Mouse (Mus musculus) embryonic facial prominence, embryonic 15.5 days (tissue): ENCODE measurements around the gene Prdm5. TPM values are rescaled to one million over a fixed set of nuclear protein-coding genes. Genes with fewer than 3 reads are reported as not detected.
A peak's percentile ranks its signal among the peaks of the same experiment; 100 is the strongest.

Experiments used
- ATAC-seq: fragments of 200-750 bp; cut with Nextera tagmentation; 2 replicates; pipeline ENCODE4 v1.8.0; 2017; ENCODE audit warnings: low read depth, moderate TSS enrichment; ENCODE audit not compliant: insufficient number of reproducible peaks, low FRiP score, low TSS enrichment
- H3K27ac ChIP-seq: fragments of 300-500 bp; sonication (generic); replicated peaks from 2 replicates; pipeline ENCODE4 v1.5.1; 2015; ENCODE audit warnings: mild to moderate bottlenecking, inconsistent platforms
- H3K27me3 ChIP-seq: fragments of 300-500 bp; sonication (generic); 2 replicates; pipeline ENCODE4 v1.6.1; 2015; ENCODE audit warnings: inconsistent platforms
- H3K36me3 ChIP-seq: fragments of 300-500 bp; sonication (generic); 2 replicates; pipeline ENCODE4 v1.6.1; 2015; ENCODE audit warnings: mild to moderate bottlenecking, inconsistent platforms
- H3K4me1 ChIP-seq: fragments of 300-500 bp; sonication (generic); 2 replicates; pipeline ENCODE4 v1.6.1; 2015; ENCODE audit warnings: inconsistent platforms
- H3K4me2 ChIP-seq: fragments of 300-500 bp; sonication (generic); replicated peaks from 2 replicates; pipeline ENCODE4 v1.6.1; 2015; ENCODE audit warnings: mild to moderate bottlenecking, inconsistent platforms
- H3K4me3 ChIP-seq: fragments of 300-500 bp; sonication (generic); replicated peaks from 2 replicates; pipeline ENCODE4 v1.5.1; 2015; ENCODE audit warnings: mild to moderate bottlenecking, inconsistent platforms
- H3K9ac ChIP-seq: fragments of 300-500 bp; sonication (generic); 2 replicates; pipeline ENCODE4 v1.6.1; 2015; ENCODE audit warnings: inconsistent platforms
- H3K9me3 ChIP-seq: fragments of 300-500 bp; sonication (generic); replicated peaks from 2 replicates; pipeline ENCODE4 v1.6.1; 2016; ENCODE audit warnings: inconsistent platforms
- WGBS: fragments of 180-500 bp; shearing (Covaris S2); methylation state at CpG from one replicate; pipeline ENCODE4 v1.1.7; 2015; 5-methylcytosine and 5-hydroxymethylcytosine counted together
- polyA plus RNA-seq: library from polyadenylated mRNA; unstranded; fragments of >200 nt; fragmentation: Nextera tagmentation; extraction: Ambion mirVana; gene quantifications from 2 replicates; pipeline ENCODE4 v1.2.1, GENCODE M21; 2015

The Prdm5 gene
- polyA plus RNA-seq, 1 experiment from 2014 or later: 21.7 TPM

DNA sequence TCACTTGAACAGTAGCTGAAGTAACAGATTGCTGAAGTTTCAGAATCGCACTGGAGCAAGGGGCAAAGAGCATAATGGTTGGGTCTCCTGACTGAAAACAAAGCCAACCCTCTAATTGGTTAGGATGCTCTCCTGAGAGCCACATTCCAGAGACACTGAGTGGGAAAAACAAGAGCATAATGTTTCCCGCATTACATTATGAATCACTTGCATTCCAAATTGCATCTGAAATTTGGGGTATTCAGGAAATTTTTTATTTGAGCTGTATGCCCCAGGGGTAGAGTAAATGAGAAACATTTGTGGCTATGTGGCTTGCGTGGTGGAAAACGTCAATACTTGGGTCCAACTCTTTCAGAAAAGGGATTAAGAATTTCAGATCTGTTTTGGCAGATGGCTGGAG, 55.2 kb downstream of the Prdm5 start:
- ATAC-seq: 0 out of 2 replicates have a peak, but pooled peaks have one; percentile 39

GRCm38 (mm10) chr6:65842579-65842978, 63.8 kb downstream of the Prdm5 start:
- no peak overlapping the region for H3K4me2 ChIP-seq
- H3K27me3 ChIP-seq: no peaks in the 10 kb centered on the region
- H3K9me3 ChIP-seq: no peaks in the 10 kb centered on the region
- no peaks in the 10 kb centered on the region for H3K4me1 ChIP-seq
- WGBS: 81% methylated on average over 4 of the region's 4 CpGs
- H3K4me3 ChIP-seq: no peak overlapping the region
- no peak for ATAC-seq
- H3K9ac ChIP-seq: no peak overlapping the region
- no peaks in the 10 kb centered on the region for H3K36me3 ChIP-seq
- no peak overlapping the region for H3K27ac ChIP-seq

More for the DNA sequence above, 55.2 kb downstream of the Prdm5 start:
- no peaks in the 10 kb centered on the region for H3K4me1 ChIP-seq
- H3K9ac ChIP-seq: no peak overlapping the region
- no peak overlapping the region for H3K4me3 ChIP-seq
- H3K36me3 ChIP-seq: peaks cover 16% of the 10 kb centered on the region; the same call in 1 of the 2 replicates
- no peaks in the 10 kb centered on the region for H3K9me3 ChIP-seq
- WGBS: 43% methylated on average over 4 of the region's 4 CpGs
- H3K27ac ChIP-seq: no peak overlapping the region
- no peak overlapping the region for H3K4me2 ChIP-seq
- H3K27me3 ChIP-seq: no peaks in the 10 kb centered on the region

GRCm38 (mm10) chr6:65849127-65849526, 70.3 kb downstream of the Prdm5 start:
- ATAC-seq: no peak
- no peaks in the 10 kb centered on the region for H3K27me3 ChIP-seq
- no peaks in the 10 kb centered on the region for H3K36me3 ChIP-seq
- no peak overlapping the region for H3K4me2 ChIP-seq
- H3K4me3 ChIP-seq: no peak overlapping the region
- H3K27ac ChIP-seq: no peak overlapping the region
- H3K4me1 ChIP-seq: peaks cover 10% of the 10 kb centered on the region
- H3K9me3 ChIP-seq: no peaks in the 10 kb centered on the region
- no peak overlapping the region for H3K9ac ChIP-seq
- WGBS: 24% methylated on average over 4 of the region's 4 CpGs

DNA sequence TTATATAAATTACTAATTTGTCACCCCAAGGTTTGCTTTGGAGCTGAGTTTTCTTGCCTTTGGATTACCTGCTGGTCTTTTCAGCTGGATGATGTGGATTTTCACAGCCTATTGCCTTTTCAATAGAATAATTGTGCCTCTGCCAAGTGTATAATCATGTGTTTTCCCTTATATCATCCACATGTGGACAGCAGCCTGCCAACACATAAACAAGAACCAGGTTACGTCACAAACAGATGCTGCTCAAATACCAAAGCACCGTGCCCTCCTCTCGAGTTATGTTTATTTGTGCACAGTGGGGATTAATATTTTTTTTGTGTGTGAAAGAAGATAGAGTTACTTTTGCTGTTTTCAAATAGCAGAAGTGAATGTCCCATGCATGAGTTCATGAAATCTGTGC, 70.9 kb downstream of the Prdm5 start:
- 24% methylated on average over 3 of the region's 3 CpGs for WGBS
- Histone ChIP-seq H3K4me1 (peaks cover 10% of the 10 kb centered on the region), H3K36me3 (no peaks in the 10 kb centered on the region), H3K9me3 (no peaks in the 10 kb centered on the region), H3K27me3 (no peaks in the 10 kb centered on the region), H3K4me3 (no peak overlapping the region), H3K27ac (no peak overlapping the region), H3K4me2 (no peak overlapping the region), H3K9ac (no peak overlapping the region)
- ATAC-seq: no peak

- Histone ChIP-seq H3K4me2 (no peak overlapping the region), H3K27ac (no peak overlapping the region), H3K9me3 (no peaks in the 10 kb centered on the region), H3K36me3 (no peaks in the 10 kb centered on the region), H3K27me3 (no peaks in the 10 kb centered on the region), H3K9ac (no peak overlapping the region), H3K4me1 (peaks cover 10% of the 10 kb centered on the region), H3K4me3 (no peak overlapping the region)
- no peak for ATAC-seq
- 77% methylated on average over 3 of the region's 3 CpGs for WGBS
These were observed 71.4 kb downstream of the Prdm5 start for GRCm38 (mm10) chr6:65850221-65850620.

GRCm38 (mm10) chr6:65854020-65854419, 75.2 kb downstream of the Prdm5 start:
- WGBS: 55% methylated on average over 3 of the region's 3 CpGs

GRCm38 (mm10) chr6:65854585-65854984, 75.8 kb downstream of the Prdm5 start:
- Histone ChIP-seq H3K27ac (no peak overlapping the region; the same call in 1 of the 2 replicates), H3K4me1 (0 out of 2 replicates have a peak, but pooled peaks cover 4% of the 10 kb centered on the region), H3K4me2 (no peak overlapping the region), H3K9ac (no peak overlapping the region), H3K36me3 (no peaks in the 10 kb centered on the region), H3K9me3 (no peaks in the 10 kb centered on the region), H3K4me3 (no peak overlapping the region), H3K27me3 (no peaks in the 10 kb centered on the region)
- ATAC-seq: no peak
- 64% methylated on average over 4 of the region's 4 CpGs for WGBS

More at GRCm38 (mm10) chr6:65854020-65854419, 75.2 kb downstream of the Prdm5 start:
- H3K9me3 ChIP-seq: no peaks in the 10 kb centered on the region
- no peaks in the 10 kb centered on the region for H3K36me3 ChIP-seq
- H3K4me1 ChIP-seq: peaks cover 7% of the 10 kb centered on the region
- no peaks in the 10 kb centered on the region for H3K27me3 ChIP-seq
- no peak overlapping the region for H3K9ac ChIP-seq
- no peak for ATAC-seq
- no peak overlapping the region for H3K4me3 ChIP-seq
- H3K27ac ChIP-seq: no peak overlapping the region
- no peak overlapping the region for H3K4me2 ChIP-seq

DNA sequence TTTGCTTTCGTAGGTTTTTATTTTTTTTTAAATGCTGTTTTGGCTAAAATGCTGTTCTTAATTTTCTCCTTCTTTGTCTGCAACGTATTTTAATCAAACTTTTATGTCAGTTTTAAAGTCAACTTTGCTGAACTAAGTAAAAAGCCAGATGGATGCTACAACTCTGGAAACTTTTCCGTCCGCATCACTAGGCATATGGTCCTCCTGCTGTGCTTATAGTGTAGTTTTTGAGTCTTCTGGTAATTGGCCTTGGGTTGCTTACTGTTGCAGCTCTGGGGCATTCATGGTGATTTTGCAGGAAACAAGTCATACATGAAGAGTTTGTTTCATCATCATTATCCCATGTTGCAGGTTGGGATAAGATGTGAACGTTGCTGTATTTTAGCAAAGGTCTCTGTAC, 81.8 kb downstream of the Prdm5 start:
- H3K4me3 ChIP-seq: no peak overlapping the region
- H3K27me3 ChIP-seq: no peaks in the 10 kb centered on the region
- 0 out of 2 replicates have a peak overlapping the region, but pooled peaks have one; percentile 17 for H3K27ac ChIP-seq
- no peak for ATAC-seq
- no peaks in the 10 kb centered on the region for H3K36me3 ChIP-seq
- WGBS: 55% methylated on average over 5 of the region's 5 CpGs
- H3K4me2 ChIP-seq: no peak overlapping the region
- peaks cover 3% of the 10 kb centered on the region; the same call in 1 of the 2 replicates for H3K4me1 ChIP-seq
- no peak overlapping the region for H3K9ac ChIP-seq
- no peaks in the 10 kb centered on the region for H3K9me3 ChIP-seq

GRCm38 (mm10) chr6:65862836-65863235, 84.0 kb downstream of the Prdm5 start:
- ATAC-seq: no peak

GRCm38 (mm10) chr6:65864233-65864632, 85.4 kb downstream of the Prdm5 start:
- Histone ChIP-seq H3K9ac (no peak overlapping the region), H3K4me1 (peaks cover 3% of the 10 kb centered on the region; the same call in 1 of the 2 replicates), H3K4me2 (no peak overlapping the region), H3K4me3 (no peak overlapping the region), H3K27me3 (no peaks in the 10 kb centered on the region), H3K36me3 (no peaks in the 10 kb centered on the region), H3K9me3 (no peaks in the 10 kb centered on the region), H3K27ac (no peak overlapping the region)
- no peak for ATAC-seq
- WGBS: 89% methylated on average over 3 of the region's 3 CpGs

More at GRCm38 (mm10) chr6:65862836-65863235, 84.0 kb downstream of the Prdm5 start:
- Histone ChIP-seq H3K36me3 (no peaks in the 10 kb centered on the region), H3K4me1 (peaks cover 3% of the 10 kb centered on the region; the same call in 1 of the 2 replicates), H3K27me3 (no peaks in the 10 kb centered on the region), H3K4me3 (no peak overlapping the region), H3K4me2 (no peak overlapping the region), H3K9ac (no peak overlapping the region), H3K27ac (no peak overlapping the region), H3K9me3 (no peaks in the 10 kb centered on the region)
- 90% methylated on average over 3 of the region's 3 CpGs for WGBS

GRCm38 (mm10) chr6:65864919-65865318, 86.1 kb downstream of the Prdm5 start:
- no peak overlapping the region for H3K27ac ChIP-seq
- H3K9me3 ChIP-seq: no peaks in the 10 kb centered on the region
- WGBS: 79% methylated on average over 5 of the region's 5 CpGs

DNA sequence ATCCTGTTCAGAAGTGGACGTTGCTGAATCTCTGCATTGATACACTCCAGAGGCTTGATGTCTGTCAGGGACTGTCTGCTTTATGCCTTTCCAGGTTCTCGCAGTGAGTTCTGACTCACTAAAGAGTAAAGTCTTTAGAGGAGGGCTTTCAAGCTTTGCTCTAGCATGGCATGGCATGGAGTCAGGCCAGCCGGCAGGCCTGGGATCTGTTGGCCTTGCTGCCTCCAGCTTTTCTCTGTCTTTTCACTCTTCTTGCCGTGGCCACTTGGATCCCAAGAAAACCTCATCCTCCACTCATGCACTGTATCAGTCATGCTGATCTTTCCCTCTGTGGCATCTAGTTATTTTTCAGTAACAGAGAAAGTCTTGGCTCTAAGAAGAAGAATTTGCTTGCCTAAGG, 87.1 kb downstream of the Prdm5 start:
- peaks cover 2% of the 10 kb centered on the region; the same call in 1 of the 2 replicates for H3K4me1 ChIP-seq
- no peaks in the 10 kb centered on the region for H3K36me3 ChIP-seq
- no peak overlapping the region for H3K4me3 ChIP-seq
- H3K9me3 ChIP-seq: no peaks in the 10 kb centered on the region
- no peak overlapping the region for H3K27ac ChIP-seq
- H3K9ac ChIP-seq: no peak overlapping the region
- H3K4me2 ChIP-seq: no peak overlapping the region
- no peaks in the 10 kb centered on the region for H3K27me3 ChIP-seq
- ATAC-seq: no peak
- 93% methylated on average over 4 of the region's 4 CpGs for WGBS

More at GRCm38 (mm10) chr6:65864919-65865318, 86.1 kb downstream of the Prdm5 start:
- peaks cover 3% of the 10 kb centered on the region; the same call in 1 of the 2 replicates for H3K4me1 ChIP-seq
- H3K4me2 ChIP-seq: no peak overlapping the region
- H3K9ac ChIP-seq: no peak overlapping the region
- no peaks in the 10 kb centered on the region for H3K36me3 ChIP-seq
- H3K4me3 ChIP-seq: no peak overlapping the region
- H3K27me3 ChIP-seq: no peaks in the 10 kb centered on the region
- no peak for ATAC-seq
